Mouse (Mus musculus) MEL-GATA-1-ER (cell line): ENCODE results near the gene Rad54l2.

Experiments
- DNase-seq: peaks from one replicate; pipeline ENCODE4 v3.0.0-alpha.2; 2012; ENCODE audit warnings: low read depth; ENCODE audit errors: extremely low read depth

The Rad54l2 gene

GRCm38 (mm10) chr9:106788812-106789321, at the start of gene Rad54l2:
Gene Rad54l2 (minus strand): TSS chr9:106789194.
- DNase-seq: peak; percentile 67

- peak; percentile 90 for DNase-seq
Observed at GRCm38 (mm10) chr9:106822381-106823104, 33.5 kb upstream of the Rad54l2 start.

GRCm38 (mm10) chr9:106821618-106822380, 32.8 kb upstream of the Rad54l2 start, which contains the start of gene Dcaf1:
Gene Dcaf1 (plus strand): TSS chr9:106821874.
- DNase-seq: peak; percentile 98

GRCm38 (mm10) chr9:106821050-106821617, 32.1 kb upstream of the Rad54l2 start:
- DNase-seq: peak; percentile 33

GRCm38 (mm10) chr9:106819201-106819600, 30.2 kb upstream of the Rad54l2 start:
- no peak for DNase-seq

- no peak for DNase-seq
Observed at GRCm38 (mm10) chr9:106818191-106818590, 29.2 kb upstream of the Rad54l2 start.

GRCm38 (mm10) chr9:106806503-106806902, 17.5 kb upstream of the Rad54l2 start:
- DNase-seq: no peak

GRCm38 (mm10) chr9:106790831-106791230, 1.8 kb upstream of the Rad54l2 start:
- DNase-seq: no peak

- DNase-seq: peak; percentile 57
Observed at GRCm38 (mm10) chr9:106789363-106789762, 369 bp upstream of the Rad54l2 start.

GRCm38 (mm10) chr9:106787979-106788811, 799 bp downstream of the Rad54l2 start:
- peak; percentile 23 for DNase-seq

- DNase-seq: no peak
Observed at GRCm38 (mm10) chr9:106785206-106785605, 3.8 kb downstream of the Rad54l2 start.

GRCm38 (mm10) chr9:106783554-106783953, 5.4 kb downstream of the Rad54l2 start:
- DNase-seq: no peak

- no peak for DNase-seq
Observed at GRCm38 (mm10) chr9:106780086-106780485, 8.9 kb downstream of the Rad54l2 start.

GRCm38 (mm10) chr9:106778319-106778718, 10.7 kb downstream of the Rad54l2 start:
- DNase-seq: no peak

GRCm38 (mm10) chr9:106777423-106777822, 11.6 kb downstream of the Rad54l2 start:
- DNase-seq: no peak

GRCm38 (mm10) chr9:106776116-106776515, 12.9 kb downstream of the Rad54l2 start:
- no peak for DNase-seq

GRCm38 (mm10) chr9:106771770-106772169, 17.2 kb downstream of the Rad54l2 start:
- no peak for DNase-seq

- no peak for DNase-seq
Observed at GRCm38 (mm10) chr9:106770216-106770615, 18.8 kb downstream of the Rad54l2 start.

- DNase-seq: peak; percentile 32
Observed at GRCm38 (mm10) chr9:106769781-106770180, 19.2 kb downstream of the Rad54l2 start.

GRCm38 (mm10) chr9:106756421-106756820, 32.6 kb downstream of the Rad54l2 start:
- no peak for DNase-seq

- no peak for DNase-seq
Observed at GRCm38 (mm10) chr9:106755776-106756175, 33.2 kb downstream of the Rad54l2 start.
